Mouse (Mus musculus) limb, embryonic 12.5 days (tissue): ENCODE measurements around the gene Iqschfp. TPM values are rescaled to one million over a fixed set of nuclear protein-coding genes. Genes with fewer than 3 reads are reported as not detected.

Experiments
- ATAC-seq: fragments of 200-750 bp; cut with Nextera tagmentation; 2 replicates; pipeline ENCODE4 v1.8.0; 2017; ENCODE audit warnings: low read depth, moderate TSS enrichment; ENCODE audit not compliant: insufficient number of reproducible peaks, insufficient read depth, low FRiP score, low TSS enrichment
- H3K27ac ChIP-seq: fragments of 300-500 bp; sonication (generic); 2 replicates; pipeline ENCODE4 v1.5.1; 2016; ENCODE audit warnings: mild to moderate bottlenecking, moderate library complexity
- H3K27me3 ChIP-seq: fragments of 300-500 bp; sonication (generic); 2 replicates; pipeline ENCODE4 v1.6.1; 2016; ENCODE audit warnings: mild to moderate bottlenecking, moderate library complexity
- H3K36me3 ChIP-seq: fragments of 300-500 bp; sonication (generic); 2 replicates; pipeline ENCODE4 v1.6.1; 2016; ENCODE audit warnings: mild to moderate bottlenecking, moderate library complexity
- H3K4me1 ChIP-seq: fragments of 300-500 bp; sonication (generic); replicated peaks from 2 replicates; pipeline ENCODE4 v1.6.1; 2016
- H3K4me2 ChIP-seq: fragments of 300-500 bp; sonication (generic); 2 replicates; pipeline ENCODE4 v1.6.1; 2016; ENCODE audit warnings: mild to moderate bottlenecking, moderate library complexity
- H3K4me3 ChIP-seq: fragments of 300-500 bp; sonication (generic); replicated peaks from 2 replicates; pipeline ENCODE4 v1.5.1; 2016; ENCODE audit warnings: mild to moderate bottlenecking
- H3K9ac ChIP-seq: fragments of 300-500 bp; sonication (generic); replicated peaks from 2 replicates; pipeline ENCODE4 v1.6.1; 2016; ENCODE audit warnings: mild to moderate bottlenecking, moderate library complexity
- H3K9me3 ChIP-seq: fragments of 300-500 bp; sonication (generic); 2 replicates; pipeline ENCODE4 v1.6.1; 2016; ENCODE audit warnings: mild to moderate bottlenecking, moderate library complexity
- WGBS: fragments of 180-500 bp; shearing (Covaris S2); methylation state at CpG from one replicate; pipeline ENCODE4 v1.1.7; 2016; 5-methylcytosine and 5-hydroxymethylcytosine counted together
- polyA plus RNA-seq: library from polyadenylated mRNA; unstranded; fragments of >200 nt; fragmentation: Nextera tagmentation; extraction: Ambion mirVana; gene quantifications from 2 replicates; pipeline ENCODE4 v1.2.1, GENCODE M21; 2016

Gene Iqschfp
- polyA plus RNA-seq, 1 experiment from 2014 or later = 0.87 TPM

DNA sequence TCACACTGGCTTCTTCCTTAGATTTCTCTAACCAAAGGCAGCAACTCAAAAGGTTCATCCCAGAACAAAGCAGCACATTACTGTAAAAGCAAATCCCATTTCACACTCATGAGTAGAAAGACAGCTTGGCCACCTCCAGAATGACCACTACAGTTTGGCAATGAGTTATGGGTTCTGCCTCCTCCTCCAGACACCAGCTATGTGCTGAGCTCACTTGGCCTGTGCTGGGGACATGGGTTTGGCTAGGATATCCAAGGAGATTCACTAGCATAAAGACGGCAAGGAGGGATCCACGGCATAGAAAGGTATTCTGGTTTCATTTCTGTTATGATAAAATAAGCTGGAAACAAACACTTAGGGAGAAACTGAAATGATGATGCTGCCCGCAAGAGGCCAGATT, 496.0 kb downstream of the Iqschfp start:
- H3K27ac ChIP-seq = no peak overlapping the region
- 93% methylated on average over 3 of the region's 3 CpGs for WGBS
- H3K27me3 ChIP-seq = no peaks in the 10 kb centered on the region
- peaks cover 7% of the 10 kb centered on the region; the same call in 1 of the 2 replicates for H3K4me1 ChIP-seq
- no peak overlapping the region for H3K4me3 ChIP-seq
- H3K36me3 ChIP-seq = no peaks in the 10 kb centered on the region
- H3K9ac ChIP-seq = no peak overlapping the region
- H3K9me3 ChIP-seq = no peaks in the 10 kb centered on the region
- H3K4me2 ChIP-seq = no peak overlapping the region
- no peak for ATAC-seq

GRCm38 (mm10) chr3:68393578-68393977, 501.5 kb downstream of the Iqschfp start:
- Histone ChIP-seq H3K4me2 (no peak overlapping the region), H3K27ac (no peak overlapping the region), H3K27me3 (no peaks in the 10 kb centered on the region), H3K9ac (no peak overlapping the region), H3K4me3 (no peak overlapping the region), H3K9me3 (no peaks in the 10 kb centered on the region), H3K4me1 (no peaks in the 10 kb centered on the region), H3K36me3 (no peaks in the 10 kb centered on the region)
- 83% methylated on average over 2 of the region's 2 CpGs for WGBS
- ATAC-seq = no peak

GRCm38 (mm10) chr3:68398691-68399090, 506.7 kb downstream of the Iqschfp start:
- no peaks in the 10 kb centered on the region for H3K27me3 ChIP-seq
- H3K4me1 ChIP-seq = no peaks in the 10 kb centered on the region
- 86% methylated on average over 3 of the region's 3 CpGs for WGBS
- no peaks in the 10 kb centered on the region for H3K9me3 ChIP-seq
- ATAC-seq = no peak
- no peaks in the 10 kb centered on the region for H3K36me3 ChIP-seq
- no peak overlapping the region for H3K4me3 ChIP-seq
- no peak overlapping the region for H3K9ac ChIP-seq
- H3K4me2 ChIP-seq = no peak overlapping the region
- no peak overlapping the region for H3K27ac ChIP-seq

- Histone ChIP-seq H3K4me3 (no peak overlapping the region), H3K36me3 (no peaks in the 10 kb centered on the region), H3K9ac (no peak overlapping the region), H3K27ac (no peak overlapping the region), H3K9me3 (no peaks in the 10 kb centered on the region), H3K4me2 (no peak overlapping the region), H3K4me1 (no peaks in the 10 kb centered on the region), H3K27me3 (no peaks in the 10 kb centered on the region)
- 80% methylated on average over 7 of the region's 7 CpGs for WGBS
- ATAC-seq = no peak
Observed at GRCm38 (mm10) chr3:68400121-68400520, 508.1 kb downstream of the Iqschfp start.

DNA sequence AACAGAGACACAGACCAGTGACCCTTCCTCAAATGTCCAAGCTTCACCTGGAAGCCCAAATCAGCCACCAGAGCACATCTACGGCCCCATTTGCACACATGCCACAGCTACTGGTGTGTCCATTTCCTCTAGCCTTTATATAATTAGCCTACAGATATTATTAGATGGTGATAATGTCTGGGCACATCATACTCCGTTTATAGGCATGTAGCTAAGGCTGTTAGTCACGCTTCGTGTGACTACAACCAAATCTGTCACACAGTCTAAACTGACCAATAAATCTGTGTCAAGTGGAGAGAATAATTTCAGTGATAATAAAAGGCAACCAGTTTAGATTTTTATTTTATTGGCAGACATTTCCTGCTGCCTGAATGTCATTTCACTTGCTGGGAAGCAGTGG, 511.3 kb downstream of the Iqschfp start:
- H3K9me3 ChIP-seq = no peaks in the 10 kb centered on the region
- H3K27me3 ChIP-seq = no peaks in the 10 kb centered on the region
- H3K9ac ChIP-seq = no peak overlapping the region
- H3K27ac ChIP-seq = no peak overlapping the region
- H3K4me3 ChIP-seq = no peak overlapping the region
- no peak overlapping the region for H3K4me2 ChIP-seq
- no peaks in the 10 kb centered on the region for H3K36me3 ChIP-seq
- WGBS = 74% methylated on average over 4 of the region's 4 CpGs
- no peaks in the 10 kb centered on the region for H3K4me1 ChIP-seq
- ATAC-seq = no peak

DNA sequence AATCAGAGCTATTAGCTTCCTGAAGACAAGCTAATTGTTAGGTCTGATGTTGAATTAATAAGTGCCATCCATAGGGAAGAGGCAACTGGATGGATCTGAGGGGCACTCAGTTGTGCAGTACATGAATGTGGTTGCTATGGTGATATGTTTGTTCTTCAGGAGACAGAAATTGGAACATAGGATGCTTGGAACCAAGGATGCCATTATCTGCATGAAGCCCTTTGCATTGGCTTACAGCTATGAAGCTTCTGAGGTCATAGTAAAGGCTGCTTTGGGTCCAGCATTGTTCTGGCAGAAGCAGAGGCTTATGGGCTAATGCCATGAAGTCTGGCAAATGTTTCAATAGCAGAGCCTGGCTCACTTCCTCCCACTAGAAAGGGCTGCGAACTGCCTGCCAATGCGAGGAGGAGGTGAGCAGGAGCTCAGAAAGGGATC, 511.8 kb downstream of the Iqschfp start:
- WGBS = 78% methylated on average over 2 of the region's 2 CpGs
- Histone ChIP-seq H3K27ac (no peak overlapping the region), H3K9me3 (no peaks in the 10 kb centered on the region), H3K9ac (no peak overlapping the region), H3K4me1 (no peaks in the 10 kb centered on the region), H3K27me3 (no peaks in the 10 kb centered on the region), H3K36me3 (no peaks in the 10 kb centered on the region), H3K4me2 (no peak overlapping the region), H3K4me3 (no peak overlapping the region)
- ATAC-seq = no peak

DNA sequence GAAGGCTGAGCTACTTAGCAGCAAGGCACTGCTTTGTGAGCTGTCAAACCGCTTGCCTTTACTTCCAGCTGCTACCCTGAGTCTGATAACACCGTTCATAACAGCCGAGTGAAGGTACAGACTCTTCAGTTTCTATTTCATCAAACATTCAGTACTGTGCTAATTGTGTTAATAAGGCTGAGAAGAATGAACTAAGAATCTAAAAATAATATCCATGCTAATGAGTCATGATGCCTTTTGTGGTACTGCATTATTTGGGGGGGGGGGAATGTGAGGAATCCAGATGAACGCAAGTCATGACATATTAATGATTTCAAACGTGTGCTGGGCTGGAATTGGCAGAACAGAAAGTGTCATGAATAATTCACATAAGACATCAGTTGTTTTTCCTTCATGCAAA, 513.7 kb downstream of the Iqschfp start:
- no peak overlapping the region for H3K4me3 ChIP-seq
- no peaks in the 10 kb centered on the region for H3K9me3 ChIP-seq
- H3K27me3 ChIP-seq = no peaks in the 10 kb centered on the region
- H3K36me3 ChIP-seq = no peaks in the 10 kb centered on the region
- ATAC-seq = no peak
- 0 out of 2 replicates have a peak, but pooled peaks cover 4% of the 10 kb centered on the region for H3K4me1 ChIP-seq
- no peak overlapping the region for H3K9ac ChIP-seq
- WGBS = 80% methylated on average over 5 of the region's 5 CpGs
- no peak overlapping the region for H3K4me2 ChIP-seq
- H3K27ac ChIP-seq = no peak overlapping the region

- no peaks in the 10 kb centered on the region for H3K9me3 ChIP-seq
- no peak for ATAC-seq
- H3K27me3 ChIP-seq = no peaks in the 10 kb centered on the region
- H3K27ac ChIP-seq = no peak overlapping the region
- H3K4me1 ChIP-seq = 0 out of 2 replicates have a peak, but pooled peaks cover 4% of the 10 kb centered on the region
- WGBS = 64% methylated on average over 3 of the region's 3 CpGs
- H3K9ac ChIP-seq = no peak overlapping the region
- H3K36me3 ChIP-seq = no peaks in the 10 kb centered on the region
- H3K4me3 ChIP-seq = no peak overlapping the region
- H3K4me2 ChIP-seq = no peak overlapping the region
Observed at GRCm38 (mm10) chr3:68412262-68412661, 520.2 kb downstream of the Iqschfp start.

- Histone ChIP-seq H3K36me3 (no peaks in the 10 kb centered on the region), H3K9me3 (no peaks in the 10 kb centered on the region), H3K4me3 (no peak overlapping the region), H3K4me2 (no peak overlapping the region), H3K27me3 (0 out of 2 replicates have a peak, but pooled peaks cover under 1% of the 10 kb centered on the region), H3K4me1 (no peaks in the 10 kb centered on the region), H3K27ac (no peak overlapping the region), H3K9ac (no peak overlapping the region)
- 91% methylated on average over 4 of the region's 4 CpGs for whole genome bisulfite sequencing
- ATAC-seq = no peak
Observed at GRCm38 (mm10) chr3:68419792-68420191, 527.8 kb downstream of the Iqschfp start.

- Histone ChIP-seq H3K27me3 (0 out of 2 replicates have a peak, but pooled peaks cover 6% of the 10 kb centered on the region), H3K9ac (no peak overlapping the region), H3K9me3 (no peaks in the 10 kb centered on the region), H3K4me1 (no peaks in the 10 kb centered on the region), H3K4me2 (no peak overlapping the region), H3K4me3 (no peak overlapping the region), H3K27ac (no peak overlapping the region), H3K36me3 (no peaks in the 10 kb centered on the region)
- 84% methylated on average over 2 of the region's 2 CpGs for WGBS
- no peak for ATAC-seq
Observed at GRCm38 (mm10) chr3:68420927-68421326, 528.9 kb downstream of the Iqschfp start.

DNA sequence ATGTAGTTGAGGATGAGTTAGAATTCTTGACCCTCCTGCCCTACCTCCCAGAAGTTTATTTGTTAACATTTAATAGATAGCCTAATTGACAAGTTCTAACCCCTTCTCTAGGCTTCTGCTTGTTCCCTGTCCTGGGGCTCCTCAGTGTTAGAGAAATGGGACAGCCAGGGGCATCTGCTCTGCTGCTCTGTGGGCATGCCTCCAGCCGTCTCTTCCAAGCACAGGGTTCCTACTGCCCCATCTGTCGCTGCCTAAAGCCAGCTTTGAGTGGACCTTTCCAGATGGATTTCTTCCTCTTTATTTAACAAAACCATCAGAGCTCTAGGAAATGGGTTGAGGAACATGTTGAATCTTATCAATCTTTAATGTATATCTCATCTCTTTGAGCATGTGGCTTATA, 529.8 kb downstream of the Iqschfp start:
- Histone ChIP-seq H3K27ac (no peak overlapping the region), H3K4me1 (no peaks in the 10 kb centered on the region), H3K9ac (no peak overlapping the region), H3K4me2 (no peak overlapping the region), H3K36me3 (no peaks in the 10 kb centered on the region), H3K4me3 (no peak overlapping the region), H3K27me3 (0 out of 2 replicates have a peak, but pooled peaks cover 8% of the 10 kb centered on the region), H3K9me3 (no peaks in the 10 kb centered on the region)
- WGBS = 77% methylated on average over 2 of the region's 2 CpGs
- ATAC-seq = no peak

GRCm38 (mm10) chr3:68428081-68428480, 536.0 kb downstream of the Iqschfp start:
- peaks cover 10% of the 10 kb centered on the region; the same call in 1 of the 2 replicates for H3K27me3 ChIP-seq
- H3K4me3 ChIP-seq = no peak overlapping the region
- H3K4me1 ChIP-seq = no peaks in the 10 kb centered on the region
- ATAC-seq = no peak
- H3K27ac ChIP-seq = no peak overlapping the region
- no peak overlapping the region for H3K9ac ChIP-seq
- H3K36me3 ChIP-seq = no peaks in the 10 kb centered on the region
- 90% methylated on average over 5 of the region's 5 CpGs for WGBS
- no peak overlapping the region for H3K4me2 ChIP-seq
- no peaks in the 10 kb centered on the region for H3K9me3 ChIP-seq
